Mouse (Mus musculus): ENCODE data around the gene Vegfd. TPM values are rescaled to one million over a fixed set of nuclear protein-coding genes. Genes with fewer than 3 reads are reported as not detected.

Vegfd gene
- polyA plus RNA-seq, 1 experiment = not detected

DNA sequence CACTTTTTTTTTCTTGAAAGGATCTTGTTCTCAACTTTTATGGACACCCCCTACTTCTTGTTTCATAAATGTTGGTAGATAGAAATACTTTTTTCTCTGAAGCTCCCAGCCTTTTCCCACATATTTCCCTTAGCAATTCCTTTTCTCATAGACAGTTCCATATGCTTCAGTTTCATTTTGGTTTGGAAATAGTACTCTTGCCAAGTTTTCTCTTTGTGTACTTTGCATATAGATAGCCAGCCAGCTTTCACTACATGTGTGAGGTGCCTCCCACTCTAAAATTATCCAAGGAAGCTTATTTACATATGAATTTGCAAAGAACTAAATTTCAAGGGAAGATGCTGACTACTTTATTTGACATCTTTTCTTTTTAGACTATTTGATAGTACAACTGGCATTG lies 44.8 kb downstream of the Vegfd start:
- no peak for TF ChIP-seq FLI1 (IDR thresholded peaks at IDR 0.05; ENCODE audit: low read length)
- TF ChIP-seq GATA1 (IDR thresholded peaks at IDR 0.05; ENCODE audit: borderline replicate concordance, low read length) = no peak
- Histone ChIP-seq H3K4me1 (peaks cover 12% of the 10 kb centered on the region), H3K4me3 (replicated peaks) (no peak overlapping the region), H3K27me3 (replicated peaks) (peaks cover 4% of the 10 kb centered on the region), H3K9me3 (no peaks in the 10 kb centered on the region), H3K36me3 (replicated peaks; ENCODE audit: low read length) (peaks cover 7% of the 10 kb centered on the region)

DNA sequence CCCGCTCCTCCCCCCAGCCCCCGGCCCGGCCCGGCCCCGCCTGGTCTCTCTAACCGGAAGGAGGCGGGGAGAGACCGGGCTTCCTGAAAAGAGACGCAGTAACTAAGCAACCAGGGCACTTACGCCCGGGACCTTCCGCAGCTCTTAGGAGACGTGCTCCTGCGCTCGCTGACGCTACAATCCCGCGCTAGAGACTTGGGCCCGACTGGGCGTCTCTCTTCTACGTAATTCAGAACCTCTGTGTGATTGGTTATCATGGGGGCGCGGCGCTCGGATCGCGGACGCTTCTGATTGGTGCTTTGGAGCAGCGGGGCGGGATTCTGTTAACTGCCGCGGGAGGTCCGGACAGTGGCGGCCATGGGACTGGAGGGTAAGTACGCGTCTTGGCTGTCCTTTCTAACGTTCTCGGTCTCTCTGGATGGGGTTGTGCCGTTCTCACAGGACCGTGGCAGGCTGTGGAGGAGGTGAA lies 46.3 kb downstream of the Vegfd start, which contains the start of gene Piga:
Piga (plus strand) TSS at position 317 of the 469 bp plus-strand sequence.
- Histone ChIP-seq H3K9me3 (no peaks in the 10 kb centered on the region), H3K27me3 (replicated peaks) (peaks cover 2% of the 10 kb centered on the region), H3K4me1 (peaks cover 17% of the 10 kb centered on the region), H3K4me3 (replicated peaks) (peak within 1 kb of the TSS; percentile 94), H3K36me3 (replicated peaks; ENCODE audit: low read length) (peaks cover 20% of the 10 kb centered on the region)
- TF ChIP-seq GATA1 (IDR thresholded peaks at IDR 0.05; ENCODE audit: borderline replicate concordance, low read length) (no peak), FLI1 (IDR thresholded peaks at IDR 0.05; ENCODE audit: low read length) (no peak)

DNA sequence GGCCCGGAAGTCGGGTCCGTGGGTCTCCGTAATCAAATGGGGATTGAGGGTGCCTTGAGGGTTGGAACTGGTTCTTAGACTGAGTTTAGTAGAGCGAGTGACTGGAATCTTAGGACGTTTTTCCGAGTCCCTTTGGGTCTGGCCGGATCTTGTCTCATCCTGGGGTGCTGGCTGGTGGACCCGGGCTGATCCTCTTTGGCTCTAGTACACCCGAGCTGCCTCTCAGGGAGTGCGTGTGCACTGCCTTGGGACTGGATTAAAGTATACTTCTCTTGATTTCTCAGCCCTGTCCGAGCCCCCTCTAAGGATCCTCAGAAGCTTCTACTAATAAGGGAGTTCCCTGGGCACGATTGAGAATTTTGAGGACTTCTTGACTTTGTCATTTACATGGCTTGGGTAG lies 46.8 kb downstream of the Vegfd start:
- Histone ChIP-seq H3K9me3 (no peaks in the 10 kb centered on the region), H3K36me3 (replicated peaks; ENCODE audit: low read length) (peaks cover 20% of the 10 kb centered on the region), H3K4me1 (peaks cover 22% of the 10 kb centered on the region), H3K4me3 (replicated peaks) (peak overlapping the region; percentile 94), H3K27me3 (replicated peaks) (peaks cover 2% of the 10 kb centered on the region)
- no peak for TF ChIP-seq GATA1 (IDR thresholded peaks at IDR 0.05; ENCODE audit: borderline replicate concordance, low read length)
- TF ChIP-seq FLI1 (IDR thresholded peaks at IDR 0.05; ENCODE audit: low read length) = no peak

DNA sequence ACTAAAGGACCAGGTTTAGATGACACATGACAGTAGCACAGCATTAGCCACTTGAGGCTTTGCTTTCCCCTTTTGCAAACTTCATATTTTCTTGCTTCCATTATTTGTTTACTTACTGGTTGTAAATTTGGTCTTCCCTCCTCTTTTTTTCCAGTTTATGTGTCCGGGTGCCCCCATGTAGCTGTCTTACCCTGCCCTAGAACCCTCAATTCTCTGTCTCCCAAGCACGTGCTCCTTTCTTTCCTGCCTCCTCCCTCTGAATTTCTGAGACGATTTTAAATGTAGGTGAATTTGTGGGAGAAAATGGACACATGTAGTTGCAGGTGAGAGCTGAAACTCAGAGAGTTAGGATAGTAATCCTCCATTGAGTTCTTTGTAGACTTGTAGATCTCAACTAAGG lies 47.3 kb downstream of the Vegfd start:
- Histone ChIP-seq H3K27me3 (replicated peaks) (peaks cover 2% of the 10 kb centered on the region), H3K36me3 (replicated peaks; ENCODE audit: low read length) (peaks cover 23% of the 10 kb centered on the region), H3K4me3 (replicated peaks) (peak overlapping the region; percentile 94), H3K9me3 (no peaks in the 10 kb centered on the region), H3K4me1 (peaks cover 27% of the 10 kb centered on the region)
- TF ChIP-seq FLI1 (IDR thresholded peaks at IDR 0.05; ENCODE audit: low read length) (no peak), GATA1 (IDR thresholded peaks at IDR 0.05; ENCODE audit: borderline replicate concordance, low read length) (no peak)

DNA sequence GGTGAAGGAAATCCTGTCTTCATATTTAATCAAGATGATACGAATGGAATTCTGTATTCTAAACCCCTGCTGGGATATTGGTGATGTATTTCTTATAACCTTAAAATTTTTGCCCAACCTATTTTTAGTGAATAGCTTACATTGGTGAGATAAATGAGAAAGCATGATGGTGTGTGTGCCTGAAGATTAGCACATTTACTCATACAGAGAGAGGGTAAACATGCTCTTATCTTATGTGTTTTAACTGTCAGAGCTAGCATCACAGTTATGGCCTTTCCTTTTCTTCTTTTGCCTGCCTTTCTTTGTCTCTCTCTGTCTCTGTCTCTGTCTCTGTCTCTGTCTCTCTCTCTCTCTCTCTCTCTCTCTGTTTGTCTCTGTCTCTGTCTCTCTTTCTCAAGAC lies 51.6 kb downstream of the Vegfd start:
- H3K4me3 ChIP-seq (replicated peaks) = no peak overlapping the region
- peaks cover 40% of the 10 kb centered on the region for H3K4me1 ChIP-seq
- H3K9me3 ChIP-seq = no peaks in the 10 kb centered on the region
- peaks cover 47% of the 10 kb centered on the region for H3K36me3 ChIP-seq (replicated peaks; ENCODE audit: low read length)
- TF ChIP-seq FLI1 (IDR thresholded peaks at IDR 0.05; ENCODE audit: low read length) (no peak), GATA1 (IDR thresholded peaks at IDR 0.05; ENCODE audit: borderline replicate concordance, low read length) (no peak)
- H3K27me3 ChIP-seq (replicated peaks) = no peaks in the 10 kb centered on the region

DNA sequence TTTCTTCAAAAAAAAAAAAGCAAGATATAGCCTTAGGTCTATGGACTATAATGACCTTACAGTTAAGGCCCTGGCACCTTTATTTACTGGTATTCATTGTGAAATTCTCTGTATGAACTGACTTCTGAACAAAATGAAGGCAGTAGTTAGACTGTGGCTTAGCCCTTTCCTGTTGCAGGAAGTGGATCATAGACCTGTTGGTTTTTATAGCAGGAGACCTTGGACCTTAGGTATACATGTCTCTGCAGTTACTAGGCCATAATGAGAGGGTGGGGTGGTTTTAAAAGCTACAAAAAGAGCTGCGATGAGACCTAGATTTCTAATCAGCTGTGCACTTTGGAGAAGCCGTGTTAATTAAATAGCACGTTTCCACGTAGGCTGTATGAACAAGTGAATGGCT lies 54.1 kb downstream of the Vegfd start:
- no peak overlapping the region for H3K4me3 ChIP-seq (replicated peaks)
- H3K9me3 ChIP-seq = no peaks in the 10 kb centered on the region
- no peaks in the 10 kb centered on the region for H3K27me3 ChIP-seq (replicated peaks)
- H3K36me3 ChIP-seq (replicated peaks; ENCODE audit: low read length) = peaks cover 65% of the 10 kb centered on the region
- TF ChIP-seq FLI1 (IDR thresholded peaks at IDR 0.05; ENCODE audit: low read length) (no peak), GATA1 (IDR thresholded peaks at IDR 0.05; ENCODE audit: borderline replicate concordance, low read length) (no peak)
- peaks cover 47% of the 10 kb centered on the region for H3K4me1 ChIP-seq

DNA sequence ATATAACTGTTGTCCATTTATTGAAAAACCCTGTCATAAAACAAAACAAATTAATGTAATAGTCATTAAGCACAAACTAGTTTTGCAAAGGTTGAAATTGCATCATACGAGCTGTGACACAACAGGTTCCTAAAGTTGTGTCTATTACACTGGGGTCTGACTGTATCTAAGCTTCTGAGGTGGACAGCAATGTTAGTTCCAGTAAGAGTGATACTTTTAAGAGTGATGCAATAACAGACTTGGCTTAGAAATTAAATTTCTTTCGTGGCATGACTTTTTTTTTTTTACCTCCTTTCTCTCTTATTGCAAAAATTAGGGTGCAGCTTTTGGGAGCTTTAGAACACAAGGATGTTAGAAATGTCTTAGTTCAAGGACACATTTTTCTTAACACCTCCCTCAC lies 55.0 kb downstream of the Vegfd start:
- Histone ChIP-seq H3K4me1 (peaks cover 53% of the 10 kb centered on the region), H3K9me3 (no peaks in the 10 kb centered on the region), H3K27me3 (replicated peaks) (no peaks in the 10 kb centered on the region), H3K36me3 (replicated peaks; ENCODE audit: low read length) (peaks cover 58% of the 10 kb centered on the region), H3K4me3 (replicated peaks) (no peak overlapping the region)
- TF ChIP-seq FLI1 (IDR thresholded peaks at IDR 0.05; ENCODE audit: low read length) (no peak), GATA1 (IDR thresholded peaks at IDR 0.05; ENCODE audit: borderline replicate concordance, low read length) (no peak)

DNA sequence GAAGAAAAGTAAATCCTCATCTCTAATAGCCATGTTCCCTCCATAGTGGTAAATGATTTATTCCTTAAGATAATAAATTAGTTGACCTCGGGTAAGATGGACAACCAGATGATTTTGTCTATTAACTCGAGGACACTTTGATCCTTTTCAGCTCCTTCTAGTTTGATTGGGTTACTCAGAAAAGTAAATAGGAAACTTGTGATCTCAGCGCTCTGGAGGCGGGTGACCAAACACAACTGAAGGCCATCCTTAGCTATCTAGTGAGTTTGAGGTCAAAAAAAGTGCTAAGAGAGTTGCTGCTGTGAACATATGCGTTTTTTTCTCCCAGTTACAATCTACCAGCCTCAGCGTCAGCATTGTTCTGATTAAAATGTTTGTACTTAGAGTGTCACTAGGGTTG lies 57.4 kb downstream of the Vegfd start:
- Histone ChIP-seq H3K27me3 (replicated peaks) (no peaks in the 10 kb centered on the region), H3K4me1 (peaks cover 53% of the 10 kb centered on the region), H3K4me3 (replicated peaks) (no peak overlapping the region), H3K36me3 (replicated peaks; ENCODE audit: low read length) (peaks cover 50% of the 10 kb centered on the region), H3K9me3 (no peaks in the 10 kb centered on the region)
- TF ChIP-seq FLI1 (IDR thresholded peaks at IDR 0.05; ENCODE audit: low read length) (no peak), GATA1 (IDR thresholded peaks at IDR 0.05; ENCODE audit: borderline replicate concordance, low read length) (no peak)

DNA sequence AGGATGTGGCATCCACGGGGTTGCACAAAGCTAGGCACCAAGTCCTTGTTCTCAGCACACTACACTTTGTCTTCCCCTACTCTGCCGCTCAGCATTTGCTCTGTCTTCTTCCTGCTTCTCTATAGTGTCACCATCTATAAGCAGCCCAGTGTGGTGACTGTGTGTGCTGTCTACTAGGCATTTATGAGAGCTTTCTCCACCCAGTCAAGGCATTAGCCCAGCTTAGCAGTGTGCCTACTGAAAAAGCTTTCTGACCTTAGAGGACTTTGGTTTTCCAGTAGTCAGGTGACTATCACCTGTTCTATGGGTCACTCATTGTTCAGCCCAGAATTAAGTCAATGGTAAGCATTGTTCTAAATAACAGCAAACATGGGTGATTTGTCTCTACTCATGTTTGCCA lies 58.0 kb downstream of the Vegfd start:
- Histone ChIP-seq H3K27me3 (replicated peaks) (peaks cover 3% of the 10 kb centered on the region), H3K4me3 (replicated peaks) (peak overlapping the region; percentile 53), H3K9me3 (no peaks in the 10 kb centered on the region), H3K4me1 (peaks cover 56% of the 10 kb centered on the region), H3K36me3 (replicated peaks; ENCODE audit: low read length) (peaks cover 48% of the 10 kb centered on the region)
- TF ChIP-seq GATA1 (IDR thresholded peaks at IDR 0.05; ENCODE audit: borderline replicate concordance, low read length) (no peak), FLI1 (IDR thresholded peaks at IDR 0.05; ENCODE audit: low read length) (no peak)

DNA sequence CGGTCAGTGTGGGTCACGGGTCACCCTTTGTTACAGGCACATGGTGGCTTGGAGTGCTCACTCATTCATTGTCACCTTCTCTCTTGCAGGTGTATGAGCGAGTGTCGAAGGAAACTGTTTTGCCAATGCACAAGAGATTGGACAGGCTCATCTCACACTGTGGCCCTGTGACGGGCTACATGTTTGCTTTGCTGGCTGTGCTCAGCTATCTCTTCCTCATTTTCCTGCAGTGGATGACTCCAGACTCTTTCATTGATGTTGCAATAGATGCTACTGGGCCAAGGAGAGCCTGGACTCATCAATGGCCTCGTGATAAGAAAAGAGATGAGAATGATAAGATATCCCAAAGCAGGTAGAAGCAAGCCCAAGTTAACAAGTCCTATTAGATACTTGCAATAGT lies 58.4 kb downstream of the Vegfd start:
- TF ChIP-seq GATA1 (IDR thresholded peaks at IDR 0.05; ENCODE audit: borderline replicate concordance, low read length) = no peak
- TF ChIP-seq FLI1 (IDR thresholded peaks at IDR 0.05; ENCODE audit: low read length) = no peak
- Histone ChIP-seq H3K4me3 (replicated peaks) (no peak overlapping the region), H3K27me3 (replicated peaks) (peaks cover 3% of the 10 kb centered on the region), H3K4me1 (peaks cover 55% of the 10 kb centered on the region), H3K36me3 (replicated peaks; ENCODE audit: low read length) (peaks cover 48% of the 10 kb centered on the region), H3K9me3 (no peaks in the 10 kb centered on the region)

DNA sequence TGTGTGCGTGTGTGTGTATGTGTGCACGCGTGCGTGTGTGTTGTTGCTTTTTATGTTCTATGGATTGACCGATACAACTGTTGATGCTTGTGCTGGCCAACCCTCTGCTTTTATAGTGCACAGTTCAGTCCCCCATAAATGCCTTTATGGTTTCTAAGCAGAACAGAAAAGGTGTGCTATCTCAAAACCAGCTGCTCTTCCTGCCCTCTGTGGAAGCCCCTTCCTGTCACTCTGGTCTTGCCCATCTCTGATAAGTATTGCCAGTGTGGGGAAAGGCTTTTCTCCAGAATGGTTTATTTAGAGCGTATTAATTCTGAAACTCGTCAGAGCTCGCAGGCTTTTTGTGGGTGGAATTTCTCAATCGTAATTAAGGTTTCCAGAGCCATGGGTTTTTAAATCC lies 59.5 kb downstream of the Vegfd start:
- Histone ChIP-seq H3K4me1 (peaks cover 50% of the 10 kb centered on the region), H3K36me3 (replicated peaks; ENCODE audit: low read length) (peaks cover 44% of the 10 kb centered on the region), H3K27me3 (replicated peaks) (peaks cover 3% of the 10 kb centered on the region), H3K9me3 (no peaks in the 10 kb centered on the region), H3K4me3 (replicated peaks) (no peak overlapping the region)
- TF ChIP-seq FLI1 (IDR thresholded peaks at IDR 0.05; ENCODE audit: low read length) = no peak

Measured in megakaryocyte, embryonic 14.5 days (primary cell).